Mouse (Mus musculus) megakaryocyte, embryonic 14.5 days (primary cell): ENCODE results near the gene Btf3.

Source experiments
- FLI1 ChIP-seq: IDR thresholded peaks from 2 replicates; pipeline ENCODE4 v1.6.1; 2012; ENCODE audit warnings: low read length, inconsistent platforms, mixed read lengths
- GATA1 ChIP-seq: IDR thresholded peaks from 3 replicates; pipeline ENCODE4 v1.6.1; 2012; ENCODE audit warnings: mixed read lengths, low read length, inconsistent platforms, borderline replicate concordance

GRCm38 (mm10) chr13:98296072-98296471 lies 20.7 kb downstream of the Btf3 start:
- TF ChIP-seq FLI1 (no peak), GATA1 (no peak)
